Mouse (Mus musculus): Measurements from ENCODE around the gene Fbln5. TPM values are rescaled to one million over a fixed set of nuclear protein-coding genes. Genes with fewer than 3 reads are reported as not detected.

Gene Fbln5
- polyA plus RNA-seq, 1 experiment = 44.9 TPM

GRCm38 (mm10) chr12:101854336-101854735 lies 35.5 kb upstream of the Fbln5 start:
- Histone ChIP-seq H3K4me3 (no peak overlapping the region), H3K36me3 (ENCODE audit: control insufficient read depth, insufficient read depth) (no peaks in the 10 kb centered on the region), H3K27me3 (ENCODE audit: control insufficient read depth, insufficient read depth, insufficient read length) (no peaks in the 10 kb centered on the region), H3ac (ENCODE audit: control insufficient read depth, insufficient read length) (no peak overlapping the region), H3K4me2 (ENCODE audit: low read depth) (no peak overlapping the region), H3K79me2 (ENCODE audit: control insufficient read depth, insufficient read depth) (peaks cover 6% of the 10 kb centered on the region)
- no peak for TF ChIP-seq MYOG (IDR thresholded peaks at IDR 0.05; ENCODE audit: control insufficient read depth in 1 of 3, insufficient read depth in 1 of 3, insufficient read length in 2 of 3, low read depth in 2 of 3)
- TF ChIP-seq CEBPB (IDR thresholded peaks at IDR 0.05; ENCODE audit: insufficient read depth, poor library complexity, severe bottlenecking) = no peak
- TF ChIP-seq MAX (IDR thresholded peaks at IDR 0.05; ENCODE audit: low read depth) = no peak
- no peak for TF ChIP-seq POLR2A (IDR thresholded peaks at IDR 0.05; ENCODE audit: insufficient read length, low read depth)
- no peak for TF ChIP-seq POLR2AphosphoS2 (IDR thresholded peaks at IDR 0.05; ENCODE audit: insufficient read length, low read depth)
- no peak for TF ChIP-seq SRF (IDR thresholded peaks at IDR 0.05; ENCODE audit: control insufficient read depth, insufficient read length, low read depth)
- TF ChIP-seq USF1 (IDR thresholded peaks at IDR 0.05; ENCODE audit: low read depth) = no peak
- TF ChIP-seq TCF3 (IDR thresholded peaks at IDR 0.05; ENCODE audit: insufficient read length, low read depth) = no peak
- TF ChIP-seq TCF12 (IDR thresholded peaks at IDR 0.05; ENCODE audit: insufficient read depth, poor library complexity, severe bottlenecking) = no peak
- TF ChIP-seq REST (IDR thresholded peaks at IDR 0.05; ENCODE audit: insufficient read depth, insufficient read length) = no peak
- TF ChIP-seq MYOD1 (IDR thresholded peaks at IDR 0.05; ENCODE audit: control insufficient read depth in 1 of 3, insufficient read length in 2 of 3, low read depth in 2 of 3) = no peak
- TF ChIP-seq E2F4 (IDR thresholded peaks at IDR 0.05; ENCODE audit: insufficient read depth) = no peak

- peak overlapping the region; percentile 70 for H3K4me2 ChIP-seq (ENCODE audit: low read depth)
- no peak overlapping the region for H3K4me3 ChIP-seq
- no peak for TF ChIP-seq MYOD1 (IDR thresholded peaks at IDR 0.05; ENCODE audit: control insufficient read depth in 1 of 3, insufficient read length in 2 of 3, low read depth in 2 of 3)
- TF ChIP-seq CEBPB (IDR thresholded peaks at IDR 0.05; ENCODE audit: insufficient read depth, poor library complexity, severe bottlenecking) = 0 out of 2 replicates have a peak, but pooled peaks have one; percentile 1
Measured at GRCm38 (mm10) chr12:101851846-101852564, 33.1 kb upstream of the Fbln5 start.

GRCm38 (mm10) chr12:101851314-101851713 lies 32.5 kb upstream of the Fbln5 start:
- Histone ChIP-seq H3ac (ENCODE audit: control insufficient read depth, insufficient read length) (no peak overlapping the region), H3K27me3 (ENCODE audit: control insufficient read depth, insufficient read depth, insufficient read length) (no peaks in the 10 kb centered on the region), H3K36me3 (ENCODE audit: control insufficient read depth, insufficient read depth) (no peaks in the 10 kb centered on the region), H3K79me2 (ENCODE audit: control insufficient read depth, insufficient read depth) (peaks cover 6% of the 10 kb centered on the region), H3K4me2 (ENCODE audit: low read depth) (peak overlapping the region; percentile 70), H3K4me3 (no peak overlapping the region)
- no peak for TF ChIP-seq SRF (IDR thresholded peaks at IDR 0.05; ENCODE audit: control insufficient read depth, insufficient read length, low read depth)
- TF ChIP-seq CEBPB (IDR thresholded peaks at IDR 0.05; ENCODE audit: insufficient read depth, poor library complexity, severe bottlenecking) = no peak
- no peak for TF ChIP-seq MAX (IDR thresholded peaks at IDR 0.05; ENCODE audit: low read depth)
- TF ChIP-seq TCF3 (IDR thresholded peaks at IDR 0.05; ENCODE audit: insufficient read length, low read depth) = no peak
- TF ChIP-seq E2F4 (IDR thresholded peaks at IDR 0.05; ENCODE audit: insufficient read depth) = no peak
- TF ChIP-seq USF1 (IDR thresholded peaks at IDR 0.05; ENCODE audit: low read depth) = no peak
- no peak for TF ChIP-seq POLR2AphosphoS2 (IDR thresholded peaks at IDR 0.05; ENCODE audit: insufficient read length, low read depth)
- TF ChIP-seq REST (IDR thresholded peaks at IDR 0.05; ENCODE audit: insufficient read depth, insufficient read length) = no peak
- no peak for TF ChIP-seq POLR2A (IDR thresholded peaks at IDR 0.05; ENCODE audit: insufficient read length, low read depth)
- no peak for TF ChIP-seq MYOG (IDR thresholded peaks at IDR 0.05; ENCODE audit: control insufficient read depth in 1 of 3, insufficient read depth in 1 of 3, insufficient read length in 2 of 3, low read depth in 2 of 3)
- no peak for TF ChIP-seq MYOD1 (IDR thresholded peaks at IDR 0.05; ENCODE audit: control insufficient read depth in 1 of 3, insufficient read length in 2 of 3, low read depth in 2 of 3)
- TF ChIP-seq TCF12 (IDR thresholded peaks at IDR 0.05; ENCODE audit: insufficient read depth, poor library complexity, severe bottlenecking) = no peak

More at GRCm38 (mm10) chr12:101851846-101852564, 33.1 kb upstream of the Fbln5 start:
- no peak overlapping the region for H3ac ChIP-seq (ENCODE audit: control insufficient read depth, insufficient read length)
- peaks cover 6% of the 10 kb centered on the region for H3K79me2 ChIP-seq (ENCODE audit: control insufficient read depth, insufficient read depth)
- no peaks in the 10 kb centered on the region for H3K36me3 ChIP-seq (ENCODE audit: control insufficient read depth, insufficient read depth)
- no peaks in the 10 kb centered on the region for H3K27me3 ChIP-seq (ENCODE audit: control insufficient read depth, insufficient read depth, insufficient read length)

- no peak overlapping the region for H3K4me2 ChIP-seq (ENCODE audit: low read depth)
- TF ChIP-seq E2F4 (IDR thresholded peaks at IDR 0.05; ENCODE audit: insufficient read depth) = no peak
- TF ChIP-seq SRF (IDR thresholded peaks at IDR 0.05; ENCODE audit: control insufficient read depth, insufficient read length, low read depth) = no peak
- TF ChIP-seq POLR2A (IDR thresholded peaks at IDR 0.05; ENCODE audit: insufficient read length, low read depth) = no peak
- no peak for TF ChIP-seq MYOD1 (IDR thresholded peaks at IDR 0.05; ENCODE audit: control insufficient read depth in 1 of 3, insufficient read length in 2 of 3, low read depth in 2 of 3)
- no peak for TF ChIP-seq MAX (IDR thresholded peaks at IDR 0.05; ENCODE audit: low read depth)
- TF ChIP-seq POLR2AphosphoS2 (IDR thresholded peaks at IDR 0.05; ENCODE audit: insufficient read length, low read depth) = no peak
- no peak for TF ChIP-seq CEBPB (IDR thresholded peaks at IDR 0.05; ENCODE audit: insufficient read depth, poor library complexity, severe bottlenecking)
- no peak for TF ChIP-seq USF1 (IDR thresholded peaks at IDR 0.05; ENCODE audit: low read depth)
- no peak overlapping the region for H3ac ChIP-seq (ENCODE audit: control insufficient read depth, insufficient read length)
- H3K36me3 ChIP-seq (ENCODE audit: control insufficient read depth, insufficient read depth) = peaks cover 31% of the 10 kb centered on the region
- H3K79me2 ChIP-seq (ENCODE audit: control insufficient read depth, insufficient read depth) = no peaks in the 10 kb centered on the region
- no peaks in the 10 kb centered on the region for H3K27me3 ChIP-seq (ENCODE audit: control insufficient read depth, insufficient read depth, insufficient read length)
- no peak overlapping the region for H3K4me3 ChIP-seq
Measured at GRCm38 (mm10) chr12:101836546-101837274, 17.9 kb upstream of the Fbln5 start.
